Mouse (Mus musculus) bone marrow macrophage, adult 2 months (primary cell): Measurements from ENCODE around the gene Tmem265.

Experiments used
- CTCF ChIP-seq: IDR thresholded peaks from 2 replicates; pipeline ENCODE4 v1.5.1; 2012; ENCODE audit warnings: low read depth, mild to moderate bottlenecking, low read length, moderate library complexity
- POLR2A ChIP-seq: IDR thresholded peaks from 2 replicates; pipeline ENCODE4 v1.6.1; 2012; ENCODE audit warnings: mild to moderate bottlenecking, low read depth, low read length, borderline replicate concordance

- TF ChIP-seq CTCF: no peak
- TF ChIP-seq POLR2A: no peak
Measured at GRCm38 (mm10) chr7:127601735-127602134, 40.5 kb downstream of the Tmem265 start.
